Mouse (Mus musculus) splenic B cell, adult 2 months (primary cell): ENCODE data around the gene Nup153.

Experiments used
- DNase-seq: peaks from one replicate; pipeline ENCODE4 v3.0.0-alpha.2; 2011; ENCODE audit warnings: low read depth, low spot score
- H3K27me3 ChIP-seq: 2 replicates; pipeline ENCODE4 v1.6.1; 2012; ENCODE audit warnings: mild to moderate bottlenecking, low read length, moderate library complexity, mixed read lengths; ENCODE audit not compliant: control insufficient read depth, poor library complexity, insufficient read depth, severe bottlenecking
- H3K36me3 ChIP-seq: 2 replicates; pipeline ENCODE4 v1.6.1; 2012; ENCODE audit warnings: mild to moderate bottlenecking, low read length, moderate library complexity, mixed read lengths; ENCODE audit not compliant: control insufficient read depth, poor library complexity, insufficient read depth, severe bottlenecking

Gene Nup153

GRCm38 (mm10) chr13:46742367-46742766 is 14.6 kb upstream of the Nup153 start:
- no peak for DNase-seq
- H3K27me3 ChIP-seq: no peaks in the 10 kb centered on the region

DNA sequence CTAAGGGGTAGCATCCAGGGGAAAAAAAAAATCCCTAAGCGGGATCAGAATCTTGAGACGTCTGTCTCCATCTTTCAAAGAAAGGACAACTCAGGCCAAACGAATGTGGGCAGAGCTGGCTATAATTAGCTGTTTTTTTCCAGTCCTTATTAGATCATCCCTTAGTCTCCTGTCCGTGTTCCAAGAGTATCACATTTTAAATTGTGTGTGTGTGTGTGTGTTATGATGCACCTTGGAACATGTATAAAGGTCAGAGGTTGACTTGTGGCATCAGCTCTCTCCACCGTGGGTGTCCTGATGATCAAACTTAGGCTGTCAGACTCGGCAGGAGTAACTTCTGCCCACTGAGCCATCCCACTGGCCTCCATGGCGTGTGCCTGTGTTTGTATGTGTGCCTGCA is 11.7 kb upstream of the Nup153 start:
- no peak for DNase-seq
- Histone ChIP-seq H3K27me3 (no peaks in the 10 kb centered on the region), H3K36me3 (no peaks in the 10 kb centered on the region)

More at GRCm38 (mm10) chr13:46742367-46742766, 14.6 kb upstream of the Nup153 start:
- H3K36me3 ChIP-seq: no peaks in the 10 kb centered on the region

- DNase-seq: peak; percentile 29
- no peaks in the 10 kb centered on the region for H3K27me3 ChIP-seq
- H3K36me3 ChIP-seq: no peaks in the 10 kb centered on the region
Measured at GRCm38 (mm10) chr13:46737482-46737881, 9.7 kb upstream of the Nup153 start.

- no peaks in the 10 kb centered on the region for H3K27me3 ChIP-seq
- H3K36me3 ChIP-seq: no peaks in the 10 kb centered on the region
- DNase-seq: peak; percentile 20
Measured at GRCm38 (mm10) chr13:46736479-46736865, 8.7 kb upstream of the Nup153 start.

DNA sequence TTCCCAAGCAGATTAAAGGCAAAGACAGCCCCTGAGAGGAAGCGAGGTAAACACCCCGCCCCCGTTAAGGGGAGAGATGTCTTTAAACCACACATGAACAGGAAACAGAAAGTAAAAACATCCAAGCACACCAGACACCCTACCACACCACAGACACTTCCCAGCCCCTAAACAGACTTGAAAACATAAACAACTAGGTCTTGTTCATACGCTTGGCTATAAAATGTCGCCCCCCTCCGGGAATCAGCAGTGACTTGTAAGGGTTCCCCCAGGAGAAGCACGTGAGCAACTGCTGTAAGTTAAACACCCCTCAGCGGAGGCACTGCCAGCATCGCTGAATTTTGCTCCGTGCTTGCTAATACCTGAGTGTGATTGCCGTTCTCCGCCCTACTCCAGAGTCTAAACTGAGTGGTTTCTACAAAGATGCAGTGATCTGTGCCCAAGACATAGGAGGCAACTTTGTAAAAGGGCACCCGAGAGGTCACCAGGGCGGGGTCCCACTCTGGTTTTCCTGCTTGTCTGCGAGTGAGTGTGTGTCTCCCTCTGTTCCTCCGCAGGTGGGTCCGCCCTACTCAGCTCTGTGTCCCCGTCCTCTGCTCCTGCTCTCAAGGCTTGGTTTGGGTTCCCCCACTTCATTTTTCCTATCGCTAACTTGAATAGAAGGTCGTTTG is 8.2 kb upstream of the Nup153 start:
- DNase-seq: peak; percentile 73
- no peaks in the 10 kb centered on the region for H3K27me3 ChIP-seq
- H3K36me3 ChIP-seq: no peaks in the 10 kb centered on the region

DNA sequence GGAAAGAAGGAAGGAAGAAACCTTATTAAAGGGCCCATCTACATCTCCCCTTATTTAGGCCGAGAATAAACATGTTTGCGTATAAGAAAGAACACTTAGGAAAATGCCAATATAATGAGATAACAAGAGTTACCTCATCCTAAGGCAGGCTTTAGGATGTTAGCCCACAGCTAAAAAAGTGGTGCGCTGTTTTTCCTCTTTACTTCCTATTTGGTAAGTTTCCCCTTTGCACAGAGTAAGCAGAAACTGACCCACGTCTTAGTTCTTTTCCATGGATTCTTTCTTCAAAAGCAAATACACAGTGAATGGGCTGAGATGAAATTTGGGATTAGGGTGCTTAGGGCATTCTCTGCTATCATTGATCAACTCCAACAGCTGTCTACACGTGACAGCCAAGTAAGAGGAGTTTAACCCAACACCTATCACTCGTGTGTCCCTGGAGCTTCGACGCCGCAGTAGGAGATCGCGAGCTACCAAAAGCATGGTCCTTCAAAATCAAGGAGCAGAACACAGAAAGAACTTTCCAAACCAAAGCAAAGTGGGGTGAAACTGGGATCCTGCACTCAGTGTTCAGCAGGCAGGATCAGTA is 7.6 kb upstream of the Nup153 start:
- Histone ChIP-seq H3K36me3 (no peaks in the 10 kb centered on the region), H3K27me3 (no peaks in the 10 kb centered on the region)
- DNase-seq: no peak

- DNase-seq: no peak
- Histone ChIP-seq H3K27me3 (no peaks in the 10 kb centered on the region), H3K36me3 (no peaks in the 10 kb centered on the region)
Measured at GRCm38 (mm10) chr13:46729998-46730397, 2.3 kb upstream of the Nup153 start.

- peak; percentile 19 for DNase-seq
- Histone ChIP-seq H3K36me3 (no peaks in the 10 kb centered on the region), H3K27me3 (no peaks in the 10 kb centered on the region)
Measured at GRCm38 (mm10) chr13:46728411-46728810, 671 bp upstream of the Nup153 start.

DNA sequence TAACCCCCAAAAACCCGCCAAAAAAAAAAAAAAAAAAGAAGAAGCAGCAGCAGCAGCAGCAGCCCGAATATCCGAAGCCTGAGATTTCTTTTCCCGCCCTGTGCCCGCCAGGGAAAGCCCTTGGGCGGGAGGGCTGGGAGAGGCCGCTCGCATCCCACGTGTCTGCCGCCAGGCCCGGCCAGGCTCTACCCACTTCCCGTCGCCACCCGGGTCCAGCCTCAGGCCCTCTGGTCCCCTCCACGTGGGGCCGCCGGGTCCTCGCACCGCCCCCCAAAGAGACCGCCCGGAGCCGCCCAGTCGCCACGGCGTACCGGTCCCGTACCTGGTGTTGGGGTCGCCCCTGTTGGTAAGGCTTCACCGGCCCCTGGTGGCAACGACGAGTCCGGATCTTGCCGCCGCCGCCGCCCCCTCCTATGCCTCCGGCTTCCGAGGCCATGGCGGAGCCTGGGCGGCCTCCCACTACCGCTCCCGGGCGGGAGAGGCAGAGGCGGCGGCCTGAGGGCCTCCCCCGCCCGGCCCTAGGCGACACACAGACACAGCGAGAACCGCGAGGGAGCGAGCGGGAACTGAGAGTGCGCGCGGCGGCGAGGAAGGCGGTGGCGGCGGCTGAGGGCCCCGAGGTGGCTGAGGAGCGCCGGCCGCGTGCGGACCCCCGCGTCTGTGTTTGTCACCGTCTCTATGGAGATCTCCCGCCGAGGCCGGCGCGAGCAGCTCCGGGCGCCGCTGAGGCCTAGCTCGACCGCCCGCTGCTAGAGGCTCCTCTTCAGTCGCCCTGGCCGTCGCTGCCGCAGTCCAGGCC is 503 bp downstream of the Nup153 start:
- DNase-seq: peak; percentile 77
- no peaks in the 10 kb centered on the region for H3K36me3 ChIP-seq
- no peaks in the 10 kb centered on the region for H3K27me3 ChIP-seq

GRCm38 (mm10) chr13:46726288-46727037 is 1.3 kb downstream of the Nup153 start:
- DNase-seq: peak; percentile 69
- H3K36me3 ChIP-seq: no peaks in the 10 kb centered on the region
- H3K27me3 ChIP-seq: no peaks in the 10 kb centered on the region

GRCm38 (mm10) chr13:46725227-46725626 is 2.5 kb downstream of the Nup153 start:
- DNase-seq: peak; percentile 26

GRCm38 (mm10) chr13:46724371-46724770 is 3.4 kb downstream of the Nup153 start:
- Histone ChIP-seq H3K36me3 (no peaks in the 10 kb centered on the region), H3K27me3 (no peaks in the 10 kb centered on the region)
- peak; percentile 36 for DNase-seq

More at GRCm38 (mm10) chr13:46725227-46725626, 2.5 kb downstream of the Nup153 start:
- no peaks in the 10 kb centered on the region for H3K36me3 ChIP-seq
- H3K27me3 ChIP-seq: no peaks in the 10 kb centered on the region

DNA sequence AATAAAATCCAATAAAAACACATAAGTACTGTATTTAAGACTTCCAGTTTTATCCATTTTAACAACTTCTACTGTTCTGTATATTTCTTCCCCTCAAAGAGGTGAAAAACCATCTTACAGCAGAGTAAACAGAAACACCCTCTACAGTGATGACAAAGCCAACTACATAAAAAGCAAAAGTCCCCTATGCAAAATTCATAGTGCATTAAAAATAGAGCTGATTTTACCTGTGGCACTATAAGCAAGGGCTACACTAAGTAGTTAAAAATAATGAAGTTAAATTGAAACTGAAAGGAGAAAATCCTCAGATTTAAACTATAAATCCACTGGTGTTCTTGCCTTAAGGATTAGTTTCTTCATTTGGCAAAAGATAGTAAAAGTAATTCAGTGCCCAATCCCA is 6.7 kb downstream of the Nup153 start:
- peak; percentile 43 for DNase-seq
- H3K36me3 ChIP-seq: peaks cover 4% of the 10 kb centered on the region; the same call in 1 of the 2 replicates
- no peaks in the 10 kb centered on the region for H3K27me3 ChIP-seq

GRCm38 (mm10) chr13:46718893-46719400 is 8.8 kb downstream of the Nup153 start:
- DNase-seq: no peak
- peaks cover 9% of the 10 kb centered on the region; the same call in 1 of the 2 replicates for H3K36me3 ChIP-seq
- no peaks in the 10 kb centered on the region for H3K27me3 ChIP-seq
